Mouse (Mus musculus) hindbrain, postnatal 0 days (tissue): Measurements from ENCODE around the gene Hist1h2af. TPM values are rescaled to one million over a fixed set of nuclear protein-coding genes. Genes with fewer than 3 reads are reported as not detected.

Source experiments
- ATAC-seq: fragments of 200-750 bp; cut with Nextera tagmentation; 2 replicates; pipeline ENCODE4 v1.8.0; 2017; ENCODE audit warnings: mild to moderate bottlenecking, moderate TSS enrichment, moderate library complexity
- DNase-seq: peaks from one replicate; pipeline ENCODE4 v3.0.0-alpha.2; 2015; ENCODE audit warnings: low spot score
- H3K27ac ChIP-seq: fragments of 300-500 bp; sonication (generic); 2 replicates; pipeline ENCODE4 v1.5.1; 2014; ENCODE audit warnings: mild to moderate bottlenecking
- H3K27me3 ChIP-seq: fragments of 300-500 bp; sonication (generic); 2 replicates; pipeline ENCODE4 v1.6.1; 2014; ENCODE audit warnings: low read length, mixed read lengths; ENCODE audit not compliant: insufficient read depth
- H3K36me3 ChIP-seq: fragments of 300-500 bp; sonication (generic); 2 replicates; pipeline ENCODE4 v1.6.1; 2014; ENCODE audit warnings: low read length, mixed read lengths; ENCODE audit not compliant: insufficient read depth
- H3K4me1 ChIP-seq: fragments of 300-500 bp; sonication (generic); 2 replicates; pipeline ENCODE4 v1.6.1; 2014; ENCODE audit warnings: antibody characterized with exemption, low read length, mixed read lengths; ENCODE audit not compliant: insufficient read depth
- H3K4me2 ChIP-seq: fragments of 300-500 bp; sonication (generic); 2 replicates; pipeline ENCODE4 v1.6.1; 2014; ENCODE audit warnings: low read depth, mild to moderate bottlenecking, low read length, moderate library complexity, mixed read lengths
- H3K4me3 ChIP-seq: fragments of 300-500 bp; sonication (generic); 2 replicates; pipeline ENCODE4 v1.5.1; 2014; ENCODE audit warnings: low read length
- H3K9ac ChIP-seq: fragments of 300-500 bp; sonication (generic); replicated peaks from 2 replicates; pipeline ENCODE4 v1.6.1; 2014; ENCODE audit warnings: mild to moderate bottlenecking, low read length, moderate library complexity, mixed read lengths
- H3K9me3 ChIP-seq: fragments of 300-500 bp; sonication (generic); 2 replicates; pipeline ENCODE4 v1.6.1; 2016; ENCODE audit warnings: low read length, mixed read lengths
- CTCF ChIP-seq: IDR thresholded peaks from 2 replicates; pipeline ENCODE4 v1.5.1; 2016; ENCODE audit warnings: antibody characterized with exemption, control low read depth, low read depth
- WGBS: fragments of 180-500 bp; shearing (Covaris S2); extraction: QIAGEN DNeasy Blood & Tissue Kit; methylation state at CpG from one replicate; pipeline ENCODE4 v1.1.7; 2014; 5-methylcytosine and 5-hydroxymethylcytosine counted together
- polyA plus RNA-seq: library from polyadenylated mRNA; unstranded; fragments of >200 nt; fragmentation: Nextera tagmentation; extraction: Ambion mirVana; gene quantifications from 2 replicates; pipeline ENCODE4 v1.2.1, GENCODE M21; 2015
- total RNA-seq: library from RNA; depleted of rRNA; stranded (reverse); fragments of >200 nt; gene quantifications from 2 replicates; pipeline ENCODE4 v1.2.3, GENCODE M21; 2014

Gene Hist1h2af
- total and polyA plus RNA-seq, 2 experiments from 2014 or later = 3.3 to 415 TPM

GRCm38 (mm10) chr13:23510127-23510526, 23.6 kb upstream of the Hist1h2af start:
- WGBS = 40% methylated on average over 1 of the region's 1 CpGs
- H3K27ac ChIP-seq = no peak overlapping the region
- H3K36me3 ChIP-seq = no peaks in the 10 kb centered on the region
- H3K9me3 ChIP-seq = no peaks in the 10 kb centered on the region
- no peak overlapping the region for H3K9ac ChIP-seq
- peaks cover 2% of the 10 kb centered on the region; the same call in 1 of the 2 replicates for H3K4me1 ChIP-seq
- no peak overlapping the region for H3K4me3 ChIP-seq
- ATAC-seq (no peak), DNase-seq (no peak)
- no peak for TF ChIP-seq CTCF
- no peak overlapping the region for H3K4me2 ChIP-seq
- H3K27me3 ChIP-seq = no peaks in the 10 kb centered on the region

- no peak for TF ChIP-seq CTCF
- no peaks in the 10 kb centered on the region for H3K4me1 ChIP-seq
- no peaks in the 10 kb centered on the region for H3K27me3 ChIP-seq
- DNase-seq (no peak), ATAC-seq (no peak)
- no peak overlapping the region for H3K4me2 ChIP-seq
- H3K4me3 ChIP-seq = no peak overlapping the region
- H3K9me3 ChIP-seq = no peaks in the 10 kb centered on the region
- no peak overlapping the region for H3K27ac ChIP-seq
- no peak overlapping the region for H3K9ac ChIP-seq
- H3K36me3 ChIP-seq = no peaks in the 10 kb centered on the region
- 87% methylated on average over 1 of the region's 1 CpGs for WGBS
Measured at GRCm38 (mm10) chr13:23513517-23513916, 20.2 kb upstream of the Hist1h2af start.

- 83% methylated on average over 5 of the region's 5 CpGs for WGBS
- no peak for TF ChIP-seq CTCF
- H3K4me1 ChIP-seq = no peaks in the 10 kb centered on the region
- no peaks in the 10 kb centered on the region for H3K27me3 ChIP-seq
- H3K4me2 ChIP-seq = no peak overlapping the region
- H3K9ac ChIP-seq = no peak overlapping the region
- H3K9me3 ChIP-seq = no peaks in the 10 kb centered on the region
- DNase-seq (no peak), ATAC-seq (no peak)
- H3K4me3 ChIP-seq = no peak overlapping the region
- no peak overlapping the region for H3K27ac ChIP-seq
- H3K36me3 ChIP-seq = no peaks in the 10 kb centered on the region
Measured at GRCm38 (mm10) chr13:23515281-23515680, 18.4 kb upstream of the Hist1h2af start.

- no peak overlapping the region for H3K27ac ChIP-seq
- H3K36me3 ChIP-seq = no peaks in the 10 kb centered on the region
- H3K4me2 ChIP-seq = peak overlapping the region; percentile 79
- no peaks in the 10 kb centered on the region for H3K4me1 ChIP-seq
- ATAC-seq (no peak), DNase-seq (no peak)
- no peaks in the 10 kb centered on the region for H3K27me3 ChIP-seq
- 51% methylated on average over 15 of the region's 15 CpGs for WGBS
- TF ChIP-seq CTCF = no peak
- no peak overlapping the region; the same call in 1 of the 2 replicates for H3K9ac ChIP-seq
- H3K9me3 ChIP-seq = no peaks in the 10 kb centered on the region
- H3K4me3 ChIP-seq = peak overlapping the region; percentile 52
Measured at GRCm38 (mm10) chr13:23515826-23516620, 17.7 kb upstream of the Hist1h2af start.

- peak; percentile 84 for DNase-seq
- Histone ChIP-seq H3K27ac (no peak overlapping the region), H3K4me2 (peak overlapping the region; percentile 79), H3K27me3 (no peaks in the 10 kb centered on the region), H3K4me3 (peak overlapping the region; percentile 52), H3K9me3 (no peaks in the 10 kb centered on the region), H3K4me1 (no peaks in the 10 kb centered on the region), H3K9ac (no peak overlapping the region), H3K36me3 (no peaks in the 10 kb centered on the region)
- peak; percentile 75; the same call in 1 of the 2 replicates for ATAC-seq
- under 1% methylated on average over 19 of the region's 19 CpGs for WGBS
- TF ChIP-seq CTCF = no peak
Measured at GRCm38 (mm10) chr13:23516822-23517602, 16.7 kb upstream of the Hist1h2af start.

- Histone ChIP-seq H3K27me3 (no peaks in the 10 kb centered on the region), H3K27ac (no peak overlapping the region), H3K4me2 (peak overlapping the region; percentile 79), H3K36me3 (no peaks in the 10 kb centered on the region), H3K4me1 (no peaks in the 10 kb centered on the region), H3K9me3 (no peaks in the 10 kb centered on the region), H3K4me3 (peak overlapping the region; percentile 52), H3K9ac (0 out of 2 replicates have a peak overlapping the region, but pooled peaks have one; percentile 30)
- WGBS = under 1% methylated on average over 27 of the region's 27 CpGs
- ATAC-seq (peak; percentile 85), DNase-seq (peak; percentile 89)
- no peak for TF ChIP-seq CTCF
Measured at GRCm38 (mm10) chr13:23517603-23518294, 16.0 kb upstream of the Hist1h2af start.
